Mouse (Mus musculus) hindbrain, embryonic 14.5 days (tissue): ENCODE results near the gene Foxp4. TPM values are rescaled to one million over a fixed set of nuclear protein-coding genes. Genes with fewer than 3 reads are reported as not detected.

Source experiments
- ATAC-seq: fragments of 200-750 bp; cut with Nextera tagmentation; 2 replicates; pipeline ENCODE4 v1.8.0; 2017; ENCODE audit warnings: moderate number of reproducible peaks, mild to moderate bottlenecking, moderate TSS enrichment, moderate library complexity; ENCODE audit not compliant: low FRiP score
- DNase-seq: peaks from one replicate; pipeline ENCODE4 v3.0.0-alpha.2; 2015; ENCODE audit warnings: low spot score
- H3K27ac ChIP-seq: fragments of 300-500 bp; sonication (generic); 2 replicates; pipeline ENCODE4 v1.5.1; 2014; ENCODE audit warnings: mild to moderate bottlenecking, moderate library complexity
- H3K27me3 ChIP-seq: fragments of 300-500 bp; sonication (generic); 2 replicates; pipeline ENCODE4 v1.6.1; 2014; ENCODE audit warnings: mild to moderate bottlenecking, low read length, mixed read lengths; ENCODE audit not compliant: control insufficient read depth, insufficient read depth
- H3K36me3 ChIP-seq: fragments of 300-500 bp; sonication (generic); replicated peaks from 2 replicates; pipeline ENCODE4 v1.6.1; 2014; ENCODE audit not compliant: control insufficient read depth, insufficient read depth
- H3K4me1 ChIP-seq: fragments of 300-500 bp; sonication (generic); replicated peaks from 2 replicates; pipeline ENCODE4 v1.6.1; 2014; ENCODE audit warnings: antibody characterized with exemption, low read length, mixed read lengths; ENCODE audit not compliant: control insufficient read depth, insufficient read depth
- H3K4me2 ChIP-seq: fragments of 300-500 bp; sonication (generic); replicated peaks from 2 replicates; pipeline ENCODE4 v1.6.1; 2014; ENCODE audit warnings: mild to moderate bottlenecking, moderate library complexity
- H3K4me3 ChIP-seq: fragments of 300-500 bp; sonication (generic); replicated peaks from 2 replicates; pipeline ENCODE4 v1.5.1; 2014; ENCODE audit warnings: mild to moderate bottlenecking, low read length
- H3K9ac ChIP-seq: fragments of 300-500 bp; sonication (generic); 2 replicates; pipeline ENCODE4 v1.6.1; 2014
- H3K9me3 ChIP-seq: fragments of 300-500 bp; sonication (generic); 2 replicates; pipeline ENCODE4 v1.6.1; 2016; ENCODE audit warnings: low read length; ENCODE audit not compliant: control insufficient read depth
- WGBS: fragments of 180-500 bp; shearing (Covaris S2); extraction: QIAGEN DNeasy Blood & Tissue Kit; methylation state at CpG from one replicate; pipeline ENCODE4 v1.1.7; 2014; 5-methylcytosine and 5-hydroxymethylcytosine counted together
- polyA plus RNA-seq: library from polyadenylated mRNA; unstranded; fragments of >200 nt; fragmentation: Nextera tagmentation; extraction: Ambion mirVana; gene quantifications from 2 replicates; pipeline ENCODE4 v1.2.1, GENCODE M21; 2014

Foxp4 gene
- polyA plus RNA-seq, 1 experiment from 2014 or later: 34.3 TPM

GRCm38 (mm10) chr17:47818038-47818725 is 106.3 kb downstream of the Foxp4 start:
- H3K36me3 ChIP-seq: no peaks in the 10 kb centered on the region
- no peaks in the 10 kb centered on the region for H3K9me3 ChIP-seq
- no peak for ATAC-seq
- no peak overlapping the region for H3K4me2 ChIP-seq
- H3K9ac ChIP-seq: no peak overlapping the region
- no peak overlapping the region for H3K4me3 ChIP-seq
- H3K4me1 ChIP-seq: peaks cover 8% of the 10 kb centered on the region; the same call in 1 of the 2 replicates
- DNase-seq: no peak
- no peaks in the 10 kb centered on the region for H3K27me3 ChIP-seq
- H3K27ac ChIP-seq: no peak overlapping the region
- WGBS: 81% methylated on average over 13 of the region's 13 CpGs

Other genes starting within 250 kb of the Foxp4 start
- gene Tomm6, start 236.3 kb downstream of the Foxp4 start, polyA plus RNA-seq: 283 and 327 TPM in 2 replicates
- gene Frs3, start 235.6 kb downstream of the Foxp4 start, polyA plus RNA-seq: 42.3 and 44.4 TPM in 2 replicates
- 4.8 and 7.1 TPM in 2 replicates for gene Gm21981, start 230.2 kb downstream of the Foxp4 start, polyA plus RNA-seq
- gene Prickle4, start 229.9 kb downstream of the Foxp4 start, polyA plus RNA-seq: 2.1 and 2.2 TPM in 2 replicates
- not detected in 2 replicates for gene Pgc, start 197.8 kb downstream of the Foxp4 start, polyA plus RNA-seq
- gene Tfeb, start 187.6 kb downstream of the Foxp4 start, polyA plus RNA-seq: 2.8 and 4.2 TPM in 2 replicates
- 7.5 and 7.7 TPM in 2 replicates for gene Mdfi, start 90.0 kb downstream of the Foxp4 start, polyA plus RNA-seq
- not detected in 2 replicates for gene 1700122O11Rik, start 113.6 kb upstream of the Foxp4 start, polyA plus RNA-seq
- 0.18 TPM in 1 of 2 replicates, not detected in the other for gene 1700067P10Rik, start 164.7 kb upstream of the Foxp4 start, polyA plus RNA-seq
- not detected in 2 replicates for gene 9830107B12Rik, start 221.6 kb upstream of the Foxp4 start, polyA plus RNA-seq
- gene A530064D06Rik, start 242.6 kb upstream of the Foxp4 start, polyA plus RNA-seq: not detected in 2 replicates